Mouse (Mus musculus) neutrophil, adult 5-6 weeks (primary cell): ENCODE data around the gene Egfem1. TPM values are rescaled to one million over a fixed set of nuclear protein-coding genes. Genes with fewer than 3 reads are reported as not detected.

Experiments
- ATAC-seq: fragments of 151-379, 151-347 bp; 2 replicates; pipeline ENCODE4 v1.8.0; 2017; ENCODE audit warnings: mild to moderate bottlenecking, moderate TSS enrichment; ENCODE audit not compliant: insufficient number of reproducible peaks, poor library complexity, low FRiP score, severe bottlenecking; ENCODE audit errors: extremely low read depth
- total RNA-seq: library from RNA; stranded (forward); fragments of 200-1000 nt; gene quantifications from 2 replicates; pipeline ENCODE4 v1.2.3, GENCODE M21; 2017

Egfem1 gene
- total RNA-seq, 1 experiment from 2014 or later = not detected

GRCm38 (mm10) chr3:29236517-29236916 is 154.7 kb downstream of the Egfem1 start:
- ATAC-seq = no peak

GRCm38 (mm10) chr3:29243600-29243999 is 161.8 kb downstream of the Egfem1 start:
- no peak for ATAC-seq

DNA sequence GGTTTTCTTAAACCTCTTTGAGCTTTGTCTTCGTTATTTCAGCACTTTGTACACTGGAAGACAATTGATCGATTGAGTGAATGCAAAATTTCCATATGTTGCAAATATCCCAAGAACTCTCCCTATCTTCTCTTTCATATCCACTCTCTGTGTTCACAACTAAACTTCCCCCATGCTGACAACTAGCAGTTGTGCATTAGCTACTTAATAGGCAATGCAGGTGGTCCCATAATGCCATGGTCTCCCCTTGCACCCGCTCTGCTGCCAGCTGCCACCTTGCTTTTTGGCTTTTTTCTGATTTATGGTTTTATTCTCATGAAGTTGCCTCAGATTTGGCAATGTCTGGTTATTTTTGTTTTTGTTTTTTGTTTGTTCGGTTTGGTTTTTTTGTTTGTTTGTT is 209.8 kb downstream of the Egfem1 start:
- no peak for ATAC-seq

DNA sequence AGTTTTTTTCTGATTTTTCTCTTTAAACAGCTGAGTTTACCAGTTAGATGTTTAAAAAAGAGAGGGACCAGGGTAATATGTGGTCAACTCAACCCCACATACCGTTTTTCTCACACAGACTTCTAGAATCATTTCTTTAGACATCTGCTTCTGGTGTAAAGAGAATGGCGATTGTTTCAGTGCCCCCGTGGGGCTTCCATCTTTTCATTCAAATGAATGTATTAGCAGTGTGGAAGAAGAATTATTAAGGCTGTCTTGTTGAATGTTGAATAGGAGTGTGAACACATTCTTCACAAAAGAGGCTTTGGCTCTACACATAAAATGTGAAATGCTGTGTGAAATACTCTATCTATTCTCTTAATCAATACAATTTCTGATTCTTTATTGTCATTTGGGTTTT is 210.4 kb downstream of the Egfem1 start:
- ATAC-seq = no peak

DNA sequence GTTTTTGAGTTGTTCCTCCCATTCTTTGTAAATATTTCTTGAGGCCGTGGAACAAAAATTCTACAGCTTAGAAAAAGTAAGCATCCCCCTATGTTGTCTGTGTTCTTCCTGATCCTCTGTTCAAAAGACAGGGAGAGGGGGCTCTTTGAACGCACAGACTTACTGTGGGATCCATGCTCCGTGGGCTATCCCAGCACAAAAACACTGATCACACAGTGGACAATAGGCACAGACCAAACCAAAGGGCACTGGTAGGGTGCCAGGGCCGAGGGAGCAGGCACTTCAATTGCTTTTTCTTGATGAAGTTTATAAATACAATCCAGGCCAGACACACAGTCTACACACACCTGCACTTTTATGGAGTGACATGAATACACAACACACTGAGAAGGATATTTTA is 211.4 kb downstream of the Egfem1 start:
- no peak for ATAC-seq

- ATAC-seq = no peak
Observed at GRCm38 (mm10) chr3:29342223-29342791, 260.5 kb downstream of the Egfem1 start.

DNA sequence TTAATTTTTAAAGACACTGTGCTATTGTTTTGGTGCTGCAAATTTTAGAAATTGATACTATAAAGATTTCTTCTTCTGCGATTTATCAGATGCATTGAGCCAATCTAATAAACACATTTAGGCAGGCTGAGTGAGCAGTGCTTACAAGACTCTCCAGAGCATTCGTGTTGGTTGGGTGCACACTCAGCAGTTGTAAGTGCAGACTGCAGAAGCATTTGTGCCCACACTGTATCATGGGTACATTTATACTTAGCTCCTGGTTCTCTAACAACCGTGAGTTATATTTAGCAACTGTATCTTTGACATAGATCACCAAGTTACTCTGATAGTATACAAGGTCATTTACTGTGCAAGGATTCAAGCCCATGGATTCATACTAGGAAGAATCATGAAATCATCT is 264.0 kb downstream of the Egfem1 start:
- no peak for ATAC-seq

GRCm38 (mm10) chr3:29366907-29367306 is 285.1 kb downstream of the Egfem1 start:
- no peak for ATAC-seq

- ATAC-seq = no peak
Observed at GRCm38 (mm10) chr3:29370519-29370918, 288.7 kb downstream of the Egfem1 start.

DNA sequence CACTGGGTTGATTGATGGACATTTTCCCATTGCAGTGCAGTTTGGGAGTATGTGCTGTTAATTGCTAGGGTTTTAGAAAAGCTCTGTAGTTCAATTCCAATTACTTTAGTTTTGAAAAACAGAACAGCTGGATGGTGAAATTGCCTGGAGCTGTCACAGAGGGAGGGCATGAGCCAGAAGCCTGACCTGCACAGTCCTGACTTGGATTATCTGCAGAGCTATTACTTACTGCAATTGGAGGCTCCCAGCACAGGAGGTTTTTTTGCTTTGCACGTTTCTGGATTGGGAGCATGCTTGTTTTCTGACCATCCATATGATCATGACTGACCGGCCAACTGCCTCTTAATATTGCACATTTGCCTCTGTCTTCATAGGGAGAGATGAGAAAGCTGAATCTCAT is 299.4 kb downstream of the Egfem1 start:
- no peak for ATAC-seq

- no peak for ATAC-seq
Observed at GRCm38 (mm10) chr3:29399064-29399463, 317.2 kb downstream of the Egfem1 start.

GRCm38 (mm10) chr3:29421634-29422033 is 339.8 kb downstream of the Egfem1 start:
- no peak for ATAC-seq

DNA sequence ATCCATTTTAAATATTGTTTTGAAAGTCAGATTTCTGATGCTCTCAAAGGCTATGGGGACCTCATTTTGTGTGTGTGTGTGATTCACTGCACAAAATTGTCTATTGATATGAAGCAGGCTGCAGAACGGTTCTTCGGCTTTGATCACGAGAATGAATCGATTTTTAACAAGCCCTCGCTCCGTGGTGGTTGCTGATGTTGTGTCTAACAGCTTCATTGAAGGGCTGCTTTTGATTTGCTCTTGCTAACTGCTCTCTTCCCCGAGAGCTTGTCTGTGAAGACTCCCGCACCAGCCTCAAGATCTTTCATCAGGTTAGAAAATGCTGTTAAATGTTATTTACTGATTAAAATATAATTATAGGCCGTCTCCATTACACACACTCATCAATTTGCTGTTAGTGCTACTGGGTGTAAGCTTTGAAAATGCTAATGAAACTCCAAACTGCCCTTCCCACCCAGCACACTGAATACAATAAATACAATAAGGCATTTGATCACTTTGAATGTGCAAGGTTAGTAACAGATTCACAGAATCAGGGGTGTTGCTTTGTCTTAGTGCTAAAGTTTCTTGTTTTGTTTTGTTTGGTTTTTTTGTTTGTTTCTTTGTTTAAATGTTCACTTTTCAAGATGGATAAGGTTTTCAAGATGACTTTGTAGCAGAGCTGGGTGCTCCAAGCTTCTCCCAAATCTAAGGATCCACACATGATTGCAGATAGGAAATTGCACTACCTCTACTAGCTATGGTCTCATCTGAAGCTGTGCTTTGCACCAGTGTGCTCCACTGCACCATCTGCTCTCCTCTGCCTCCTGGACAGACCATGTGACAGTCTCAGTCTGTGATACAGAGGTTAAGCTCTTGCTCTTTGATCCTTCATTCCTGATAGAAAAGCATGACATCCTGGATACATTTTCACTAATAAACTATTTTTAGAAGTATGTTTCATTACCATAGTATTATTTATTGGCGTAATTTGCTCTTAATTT is 350.6 kb downstream of the Egfem1 start:
- ATAC-seq = no peak

DNA sequence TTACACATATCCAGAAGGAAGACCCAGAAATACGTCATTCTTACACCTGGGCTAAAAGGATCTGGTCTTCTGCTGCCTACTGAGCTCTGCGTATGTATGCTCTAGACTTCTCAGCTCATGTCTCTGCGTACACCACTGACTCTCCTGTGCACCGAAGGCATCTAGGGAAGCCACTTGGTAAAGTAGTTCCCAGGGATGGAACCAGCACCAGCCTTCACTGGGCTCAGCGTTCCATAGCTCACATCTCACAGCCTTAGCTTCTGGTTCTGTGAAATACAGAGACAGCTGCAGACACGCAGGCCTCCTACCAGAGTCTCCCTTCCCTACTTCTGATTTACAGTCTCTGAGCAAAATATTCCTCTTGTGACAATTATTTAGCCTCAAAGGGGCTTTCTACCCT is 361.2 kb downstream of the Egfem1 start:
- no peak for ATAC-seq

GRCm38 (mm10) chr3:29444661-29445060 is 362.8 kb downstream of the Egfem1 start:
- no peak for ATAC-seq

DNA sequence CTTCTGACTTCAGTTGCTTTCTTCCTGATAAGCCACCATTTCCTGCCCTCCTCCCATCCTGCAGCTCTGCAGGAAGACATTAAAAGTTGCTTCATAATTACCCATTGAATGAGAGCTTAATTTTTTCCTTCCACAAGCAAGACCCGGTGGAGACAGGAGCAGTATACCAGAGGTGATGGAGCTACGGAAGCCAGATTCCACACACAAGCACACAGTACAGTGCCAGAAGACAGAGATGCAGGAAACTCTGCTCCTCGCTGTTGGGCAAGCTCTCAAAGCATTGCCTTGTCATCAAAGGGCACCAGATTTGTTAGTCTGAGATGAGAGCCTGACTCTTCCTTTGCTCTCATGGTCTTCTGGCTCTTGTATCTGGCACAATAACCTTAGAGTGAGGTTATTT is 364.3 kb downstream of the Egfem1 start:
- no peak for ATAC-seq

- no peak for ATAC-seq
Observed at GRCm38 (mm10) chr3:29448829-29449406, 367.1 kb downstream of the Egfem1 start.

- ATAC-seq = no peak
Observed at GRCm38 (mm10) chr3:29498211-29498610, 416.4 kb downstream of the Egfem1 start.

- ATAC-seq = no peak
Observed at GRCm38 (mm10) chr3:29499188-29499587, 417.4 kb downstream of the Egfem1 start.
